Mouse (Mus musculus) brain, adult 2 months (tissue): ENCODE measurements around the gene Mogat2.

Experiments used
- DNase-seq: peaks from one replicate; pipeline ENCODE4 v3.0.0; 2011; ENCODE audit warnings: low read depth, low spot score

The Mogat2 gene

GRCm38 (mm10) chr7:99238417-99238816 lies at the start of gene Mogat2:
TSS of gene Mogat2 (minus strand) at chr7:99238619.
- no peak for DNase-seq

DNA sequence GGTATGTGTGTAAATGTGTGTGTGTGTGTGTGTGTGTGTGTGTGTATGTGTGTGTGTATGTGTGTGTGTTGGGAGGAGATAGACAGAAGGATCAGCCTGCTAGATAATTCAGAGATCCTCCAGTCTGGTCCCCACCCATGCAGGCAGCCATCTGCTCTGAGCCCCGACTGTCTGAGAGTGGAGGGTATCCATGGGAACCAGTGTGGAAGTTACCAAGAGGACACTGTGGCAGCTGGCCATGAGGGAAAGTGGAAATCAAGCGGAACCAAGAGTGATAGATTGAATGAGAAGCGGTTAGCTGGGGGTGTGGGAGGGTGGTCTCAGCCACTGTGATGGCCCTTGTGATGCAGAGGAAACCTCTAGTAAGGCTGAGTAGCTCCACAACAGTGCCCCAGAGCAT lies 48.9 kb upstream of the Mogat2 start:
- DNase-seq, result peak; percentile 83

DNA sequence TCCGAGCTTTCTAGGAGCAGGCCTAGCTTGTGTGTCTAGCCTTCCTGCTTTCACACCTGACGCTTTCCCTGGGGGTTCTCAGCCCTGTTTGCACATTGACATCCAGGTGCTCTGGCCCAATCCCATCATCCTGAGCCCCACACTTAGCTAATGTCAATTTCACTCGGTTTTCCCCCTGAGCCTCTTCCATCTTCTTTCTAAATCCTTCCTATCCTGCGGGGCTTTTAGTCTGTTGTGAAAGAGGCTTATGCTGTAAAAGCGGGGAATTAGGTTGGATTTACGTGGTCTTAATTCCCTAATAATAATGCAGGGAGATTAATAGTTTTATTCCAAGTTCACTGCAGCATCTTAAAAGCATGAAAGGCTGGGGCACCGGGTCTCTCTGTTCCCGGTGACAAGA lies 41.2 kb upstream of the Mogat2 start:
- DNase-seq, result no peak

GRCm38 (mm10) chr7:99278309-99278708 lies 39.9 kb upstream of the Mogat2 start:
- no peak for DNase-seq

GRCm38 (mm10) chr7:99276679-99277078 lies 38.3 kb upstream of the Mogat2 start:
- DNase-seq, result no peak

DNA sequence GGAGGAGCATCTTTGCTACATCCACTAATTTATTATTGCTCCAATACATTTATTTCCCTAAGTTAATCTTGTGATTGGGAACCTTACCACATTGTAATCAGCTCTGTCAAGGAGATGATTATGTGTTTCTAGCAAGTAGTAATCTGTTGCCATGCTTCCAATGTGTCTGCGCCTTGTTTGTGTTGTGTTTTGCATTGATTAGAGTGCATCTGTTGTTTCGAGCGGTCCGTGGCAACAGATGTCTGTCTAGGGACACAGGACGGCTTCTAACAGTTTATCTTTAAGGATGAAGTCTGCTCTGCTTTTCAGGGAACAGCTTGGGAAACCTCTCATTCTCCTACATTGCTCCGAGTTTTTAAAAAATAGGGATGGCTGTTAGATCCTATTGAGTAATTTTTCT lies 36.7 kb upstream of the Mogat2 start:
- peak; percentile 34 for DNase-seq

DNA sequence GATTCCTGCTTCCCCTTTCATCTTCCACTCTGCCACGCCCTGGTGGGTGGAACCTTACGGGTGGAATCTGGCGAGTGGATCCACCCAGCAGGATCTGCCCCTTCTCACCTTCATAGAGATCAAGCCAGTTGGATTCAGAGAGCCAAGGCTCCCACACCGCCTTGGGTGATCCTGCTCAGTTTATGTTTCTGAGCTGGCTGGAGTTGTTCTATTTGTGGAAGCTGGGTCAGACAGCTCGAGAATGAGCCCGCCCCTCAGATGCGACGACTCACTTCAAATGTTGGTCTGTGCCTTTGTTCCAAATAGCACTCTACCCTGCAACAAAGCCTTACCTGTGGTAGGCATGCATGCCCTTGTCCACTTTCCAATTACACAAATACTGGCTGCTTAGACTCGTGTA lies 33.2 kb upstream of the Mogat2 start:
- peak; percentile 59 for DNase-seq

DNA sequence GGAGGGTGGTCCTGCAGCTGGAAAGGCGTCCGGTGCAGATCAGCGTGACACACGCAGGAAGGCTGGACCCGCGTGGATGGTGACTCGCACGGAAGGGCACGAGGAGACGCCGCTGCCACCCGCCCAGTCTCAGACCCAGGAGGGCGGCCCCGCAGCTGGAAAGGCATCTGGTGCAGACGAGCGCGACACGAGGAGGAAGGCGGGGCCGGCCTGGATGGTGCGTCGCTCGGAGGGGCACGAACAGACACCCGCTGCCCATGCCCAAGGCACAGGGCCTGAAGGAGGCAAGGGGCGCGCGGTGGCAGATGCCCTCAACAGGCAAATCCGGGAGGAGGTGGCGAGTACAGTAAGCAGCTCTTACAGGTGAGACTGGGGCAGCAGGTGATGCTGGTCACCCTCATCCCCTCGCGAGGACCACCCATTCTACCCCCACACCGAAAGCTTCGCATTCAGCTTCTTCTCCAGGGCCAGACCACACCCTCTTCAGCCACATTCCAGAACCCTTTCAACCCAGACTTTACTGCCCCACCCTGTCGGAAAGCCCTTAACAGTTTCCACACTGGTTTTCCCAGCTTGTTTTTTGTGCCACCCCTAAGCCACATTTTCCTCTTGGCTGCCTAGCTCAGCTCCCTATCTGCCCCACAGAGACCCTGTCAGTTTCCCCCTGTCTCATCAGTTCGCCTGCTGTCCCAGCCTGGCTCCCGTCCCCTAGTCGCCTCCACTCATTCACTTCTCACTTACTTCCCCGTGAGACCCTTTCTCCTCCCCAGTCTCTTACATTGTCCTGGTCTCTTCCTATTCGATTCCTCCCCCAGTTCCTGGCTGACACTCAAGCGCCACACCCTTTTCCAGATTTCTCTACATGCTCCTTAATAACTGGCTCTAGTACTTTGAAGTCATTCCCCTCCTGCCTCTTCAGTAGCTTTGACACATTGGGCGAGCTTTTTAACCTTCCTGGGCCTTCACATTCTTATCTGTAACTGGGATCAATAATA lies 30.8 kb upstream of the Mogat2 start:
- no peak for DNase-seq

DNA sequence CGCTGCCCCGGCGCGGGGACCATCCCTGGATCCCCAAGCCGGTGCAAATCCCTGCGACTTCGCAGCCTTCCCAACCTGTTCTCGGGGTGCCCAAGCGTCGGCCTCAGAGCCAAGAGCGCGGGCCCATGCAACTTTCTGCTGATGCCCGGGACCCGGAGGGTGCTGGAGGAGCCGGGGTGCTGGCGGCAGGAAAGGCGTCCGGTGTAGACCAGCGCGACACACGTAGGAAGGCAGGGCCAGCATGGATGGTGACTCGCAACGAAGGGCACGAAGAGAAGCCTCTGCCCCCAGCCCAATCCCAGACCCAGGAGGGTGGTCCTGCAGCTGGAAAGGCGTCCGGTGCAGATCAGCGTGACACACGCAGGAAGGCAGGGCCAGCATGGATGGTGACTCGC lies 30.1 kb upstream of the Mogat2 start:
- no peak for DNase-seq

DNA sequence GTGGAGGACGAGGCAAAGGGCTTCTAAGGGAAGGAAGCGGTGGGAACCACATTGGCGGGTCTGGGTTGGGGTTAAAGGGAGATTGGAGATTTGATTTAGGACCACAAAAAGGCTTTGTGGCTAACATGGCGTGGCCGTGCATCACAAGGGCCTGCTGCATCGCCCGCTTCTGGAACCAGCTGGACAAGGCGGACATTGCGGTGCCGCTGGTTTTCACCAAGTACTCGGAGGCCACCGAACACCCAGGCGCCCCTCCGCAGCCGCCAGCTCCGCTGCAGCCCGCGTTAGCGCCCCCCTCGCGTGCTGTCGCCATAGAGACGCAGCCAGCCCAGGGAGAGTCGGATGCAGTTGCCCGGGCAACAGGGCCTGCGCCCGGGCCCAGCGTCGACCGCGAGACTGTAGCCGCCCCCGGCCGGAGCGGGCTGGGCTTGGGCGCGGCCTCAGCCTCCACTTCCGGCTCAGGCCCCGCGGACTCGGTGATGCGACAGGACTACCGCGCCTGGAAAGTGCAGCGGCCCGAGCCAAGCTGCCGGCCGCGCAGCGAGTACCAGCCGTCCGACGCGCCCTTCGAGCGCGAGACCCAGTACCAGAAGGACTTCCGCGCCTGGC lies 29.6 kb upstream of the Mogat2 start:
- DNase-seq, result peak; percentile 93

- peak; percentile 97 for DNase-seq
Measured at GRCm38 (mm10) chr7:99267251-99267896, 29.0 kb upstream of the Mogat2 start, which contains the start of gene Map6. TSS of gene Map6 (plus strand) at chr7:99267447.

- DNase-seq, result no peak
Measured at GRCm38 (mm10) chr7:99264597-99264996, 26.2 kb upstream of the Mogat2 start.

GRCm38 (mm10) chr7:99263509-99263908 lies 25.1 kb upstream of the Mogat2 start:
- no peak for DNase-seq

GRCm38 (mm10) chr7:99261900-99262299 lies 23.5 kb upstream of the Mogat2 start:
- DNase-seq, result no peak

DNA sequence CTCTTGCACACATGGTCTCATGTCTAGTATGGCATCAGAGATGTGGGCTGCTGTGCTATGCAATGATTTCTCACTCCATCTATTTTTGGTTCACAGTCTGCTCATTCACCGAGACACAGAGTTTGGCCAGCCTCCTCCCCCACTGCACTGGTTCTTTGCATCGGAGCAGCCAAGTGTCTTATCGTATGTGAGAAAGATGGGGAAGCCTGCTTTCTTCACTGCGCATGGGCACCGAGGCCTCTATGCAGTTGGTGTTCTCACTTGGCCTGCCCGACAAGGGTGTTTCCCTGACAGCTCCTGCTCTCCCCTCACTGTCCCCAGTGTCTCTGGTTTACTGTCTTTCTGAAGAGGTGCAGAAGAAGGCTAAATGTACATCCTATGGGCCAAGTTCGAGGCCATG lies 16.6 kb upstream of the Mogat2 start:
- DNase-seq, result peak; percentile 88

DNA sequence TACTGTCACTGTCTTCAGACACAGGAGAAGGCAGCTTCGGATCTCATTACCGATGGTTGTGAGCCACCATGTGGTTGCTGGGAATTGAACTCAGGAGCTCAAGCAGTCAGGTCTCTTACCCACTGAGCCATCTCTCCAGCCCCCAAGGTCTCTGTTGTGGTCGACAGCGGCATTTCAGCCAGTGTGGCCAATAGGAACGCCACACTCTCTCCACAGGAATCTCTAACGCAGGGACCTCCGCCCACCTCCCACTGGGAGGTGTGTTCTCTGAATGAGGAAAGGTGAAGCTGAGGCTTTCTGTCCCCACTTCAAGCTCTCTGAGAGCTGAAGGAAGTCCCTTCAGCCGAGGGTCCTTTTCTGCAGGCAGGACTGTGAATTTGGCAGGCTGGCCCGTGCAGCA lies 12.0 kb upstream of the Mogat2 start:
- no peak for DNase-seq

DNA sequence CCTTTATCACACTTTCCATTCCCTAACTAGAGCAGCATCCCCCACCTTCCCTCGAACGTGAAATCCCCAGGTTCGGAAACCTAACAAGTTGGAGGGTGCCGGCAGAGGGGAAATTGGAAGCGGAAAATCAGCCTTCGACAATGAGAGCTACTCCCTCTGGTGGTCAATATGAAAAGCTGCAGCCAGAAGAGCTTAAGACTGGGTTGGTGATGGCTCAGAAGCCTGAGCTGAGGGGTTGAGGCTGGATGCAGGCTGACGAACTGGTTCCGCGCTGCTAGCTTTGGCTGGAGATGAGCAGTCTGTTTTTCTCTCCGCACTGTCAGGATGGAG lies 11.1 kb upstream of the Mogat2 start:
- DNase-seq, result peak; percentile 90

- DNase-seq, result no peak
Measured at GRCm38 (mm10) chr7:99248906-99249581, 10.6 kb upstream of the Mogat2 start.

DNA sequence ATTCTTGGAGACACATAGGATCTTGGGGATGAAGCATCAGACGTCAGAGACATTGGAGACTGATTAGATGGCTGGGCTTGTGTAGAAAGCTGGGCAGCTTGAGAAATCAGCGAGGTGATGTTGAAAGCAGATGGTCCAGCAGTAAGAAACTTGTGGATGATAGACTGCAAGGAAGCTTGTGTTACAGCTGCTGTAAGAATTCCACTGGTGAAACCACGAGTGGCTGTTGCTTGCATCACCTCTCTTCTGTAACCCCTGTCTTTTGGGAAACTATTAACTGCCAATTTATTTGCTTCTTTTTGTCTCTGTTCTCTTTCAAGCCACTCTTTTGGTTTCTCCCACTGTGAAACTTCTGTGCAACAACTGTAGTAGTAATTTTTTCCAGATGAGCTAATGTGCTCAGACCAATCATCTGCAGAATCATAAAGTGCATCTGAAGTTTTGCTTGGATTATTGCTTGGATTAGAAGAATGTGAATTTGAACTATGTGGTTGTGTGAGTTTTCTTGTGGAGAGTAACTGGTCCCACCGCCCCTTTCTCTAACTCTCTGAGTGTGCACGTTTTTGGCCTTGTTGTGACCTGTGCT lies 9.8 kb upstream of the Mogat2 start:
- no peak for DNase-seq

GRCm38 (mm10) chr7:99242097-99242496 lies 3.7 kb upstream of the Mogat2 start:
- no peak for DNase-seq

DNA sequence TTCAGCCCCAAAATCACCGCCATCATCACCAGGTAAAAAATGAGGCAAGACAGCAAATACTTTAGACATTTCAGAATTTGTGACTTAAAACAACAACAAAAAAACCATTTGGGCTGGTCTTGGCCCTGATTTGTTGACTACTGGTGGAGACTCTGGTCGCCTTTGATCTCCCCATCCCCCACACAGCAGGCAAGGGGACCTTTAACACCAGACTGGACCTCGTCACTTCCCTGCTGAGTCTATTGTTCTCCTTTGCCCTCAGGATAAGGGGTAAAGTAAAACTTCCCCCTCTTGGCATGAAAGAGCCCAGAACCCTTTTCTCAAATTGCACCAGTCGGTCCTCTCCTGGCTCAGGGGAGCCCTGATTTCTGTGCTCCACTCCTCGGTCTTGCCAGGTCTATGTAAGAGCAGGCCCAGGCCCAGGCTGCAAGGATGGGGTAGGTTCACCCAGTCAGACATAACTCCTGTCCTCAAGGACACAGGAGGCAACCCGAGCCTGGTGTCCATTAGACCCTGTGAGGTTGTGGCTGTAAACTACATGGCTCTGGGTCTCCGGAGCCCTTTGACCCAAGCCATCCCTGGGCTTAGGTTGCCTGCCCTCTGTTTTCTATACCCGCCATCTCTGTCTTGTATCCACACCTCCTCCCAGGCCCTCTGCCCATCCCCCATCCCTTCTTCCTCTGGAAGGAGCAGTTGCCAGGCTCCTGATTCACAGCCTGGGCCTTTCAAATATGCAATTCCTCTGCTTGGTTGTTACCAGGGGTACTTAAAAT lies 1.3 kb downstream of the Mogat2 start:
- no peak for DNase-seq
